Mouse (Mus musculus) small intestine, adult 2 months (tissue): Measurements from ENCODE around the gene Fchsd2.

Experiments
- CTCF ChIP-seq: fragments of 200-500 bp; IDR thresholded peaks from 2 replicates; pipeline ENCODE4 v1.5.1; 2012; ENCODE audit warnings: low read depth, mild to moderate bottlenecking, control low read depth, inconsistent platforms, low read length, moderate library complexity, mixed read lengths; ENCODE audit not compliant: insufficient replicate concordance, insufficient read length; ENCODE audit errors: extremely low read depth
- POLR2A ChIP-seq: fragments of 200-500 bp; IDR thresholded peaks from 2 replicates; pipeline ENCODE4 v1.6.1; 2012; ENCODE audit warnings: low read depth, mild to moderate bottlenecking, control low read depth, inconsistent platforms, low read length, moderate library complexity

GRCm38 (mm10) chr7:101282721-101283120 is 190.1 kb downstream of the Fchsd2 start:
- TF ChIP-seq POLR2A (no peak), CTCF (no peak)
